Mouse (Mus musculus) hindbrain, embryonic 16.5 days (tissue): Measurements from ENCODE around the gene Gm45713. TPM values are rescaled to one million over a fixed set of nuclear protein-coding genes. Genes with fewer than 3 reads are reported as not detected.

Experiments used
- ATAC-seq: fragments of 200-750 bp; cut with Nextera tagmentation; 2 replicates; pipeline ENCODE4 v1.8.0; 2017; ENCODE audit warnings: moderate TSS enrichment, moderate library complexity
- H3K27ac ChIP-seq: fragments of 300-500 bp; sonication (generic); 2 replicates; pipeline ENCODE4 v1.5.1; 2014; ENCODE audit warnings: low read depth, mild to moderate bottlenecking, control low read depth, low read length, moderate library complexity
- H3K27me3 ChIP-seq: fragments of 300-500 bp; sonication (generic); replicated peaks from 2 replicates; pipeline ENCODE4 v1.6.1; 2014; ENCODE audit warnings: low read length; ENCODE audit not compliant: control insufficient read depth, insufficient read depth
- H3K36me3 ChIP-seq: fragments of 300-500 bp; sonication (generic); 2 replicates; pipeline ENCODE4 v1.6.1; 2014; ENCODE audit warnings: mild to moderate bottlenecking, low read length, moderate library complexity, mixed read lengths; ENCODE audit not compliant: control insufficient read depth, insufficient read depth
- H3K4me1 ChIP-seq: fragments of 300-500 bp; sonication (generic); 2 replicates; pipeline ENCODE4 v1.6.1; 2014; ENCODE audit warnings: low read depth, low read length; ENCODE audit not compliant: control insufficient read depth, insufficient read depth
- H3K4me2 ChIP-seq: fragments of 300-500 bp; sonication (generic); 2 replicates; pipeline ENCODE4 v1.6.1; 2014; ENCODE audit warnings: mild to moderate bottlenecking, low read length, control low read depth, moderate library complexity
- H3K4me3 ChIP-seq: fragments of 300-500 bp; sonication (generic); 2 replicates; pipeline ENCODE4 v1.5.1; 2014; ENCODE audit warnings: mild to moderate bottlenecking, low read length, control low read depth, moderate library complexity
- H3K9ac ChIP-seq: fragments of 300-500 bp; sonication (generic); 2 replicates; pipeline ENCODE4 v1.6.1; 2014; ENCODE audit warnings: low read depth, mild to moderate bottlenecking, control low read depth, low read length, moderate library complexity
- H3K9me3 ChIP-seq: fragments of 300-500 bp; sonication (generic); 2 replicates; pipeline ENCODE4 v1.6.1; 2014; ENCODE audit warnings: mild to moderate bottlenecking, low read length, moderate library complexity; ENCODE audit not compliant: control insufficient read depth
- WGBS: fragments of 180-500 bp; shearing (Covaris S2); extraction: QIAGEN DNeasy Blood & Tissue Kit; methylation state at CpG from one replicate; pipeline ENCODE4 v1.1.7; 2014; 5-methylcytosine and 5-hydroxymethylcytosine counted together
- microRNA counts: library from miRNA; unstranded; fragments of <30 nt; microRNA quantifications from one replicate; lab custom pipeline; 2016
- microRNA-seq: library from miRNA; unstranded; fragments of <30 nt; microRNA quantifications from one replicate; pipeline ENCODE4, GENCODE M21; 2017
- polyA plus RNA-seq: library from polyadenylated mRNA; unstranded; fragments of >200 nt; fragmentation: Nextera tagmentation; extraction: Ambion mirVana; gene quantifications from 2 replicates; pipeline ENCODE4 v1.2.1, GENCODE M21; 2015

Gene Gm45713
- polyA plus RNA-seq, 1 experiment from 2014 or later, result 0.16 TPM

GRCm38 (mm10) chr7:45078513-45078912 is 57.5 kb downstream of the Gm45713 start:
- H3K27ac ChIP-seq, result no peak overlapping the region
- H3K9ac ChIP-seq, result no peak overlapping the region
- no peaks in the 10 kb centered on the region for H3K9me3 ChIP-seq
- peaks cover 2% of the 10 kb centered on the region; the same call in 1 of the 2 replicates for H3K4me1 ChIP-seq
- no peaks in the 10 kb centered on the region for H3K27me3 ChIP-seq
- peak; percentile 14; the same call in 1 of the 2 replicates for ATAC-seq
- H3K4me3 ChIP-seq, result no peak overlapping the region
- WGBS, result 37% methylated on average over 9 of the region's 9 CpGs
- no peak overlapping the region for H3K4me2 ChIP-seq
- peaks cover 8% of the 10 kb centered on the region; the same call in 1 of the 2 replicates for H3K36me3 ChIP-seq

GRCm38 (mm10) chr7:45077829-45078228 is 58.2 kb downstream of the Gm45713 start:
- no peak overlapping the region for H3K27ac ChIP-seq
- no peak overlapping the region for H3K4me2 ChIP-seq
- no peaks in the 10 kb centered on the region for H3K27me3 ChIP-seq
- peaks cover 2% of the 10 kb centered on the region; the same call in 1 of the 2 replicates for H3K4me1 ChIP-seq
- H3K36me3 ChIP-seq, result peaks cover 8% of the 10 kb centered on the region; the same call in 1 of the 2 replicates
- H3K4me3 ChIP-seq, result no peak overlapping the region
- ATAC-seq, result no peak
- no peak overlapping the region for H3K9ac ChIP-seq
- WGBS, result 94% methylated on average over 2 of the region's 2 CpGs
- H3K9me3 ChIP-seq, result no peaks in the 10 kb centered on the region

- WGBS, result 89% methylated on average over 14 of the region's 14 CpGs
- H3K9ac ChIP-seq, result no peak overlapping the region
Measured at GRCm38 (mm10) chr7:45077322-45077721, 58.7 kb downstream of the Gm45713 start.

GRCm38 (mm10) chr7:45076501-45076900 is 59.5 kb downstream of the Gm45713 start:
- Histone ChIP-seq H3K27me3 (no peaks in the 10 kb centered on the region), H3K27ac (no peak overlapping the region), H3K36me3 (peaks cover 8% of the 10 kb centered on the region; the same call in 1 of the 2 replicates), H3K9me3 (no peaks in the 10 kb centered on the region), H3K9ac (no peak overlapping the region), H3K4me3 (no peak overlapping the region), H3K4me1 (peaks cover 2% of the 10 kb centered on the region; the same call in 1 of the 2 replicates), H3K4me2 (no peak overlapping the region)
- no peak for ATAC-seq
- 87% methylated on average over 30 of the region's 30 CpGs for WGBS

More at GRCm38 (mm10) chr7:45077322-45077721, 58.7 kb downstream of the Gm45713 start:
- Histone ChIP-seq H3K4me2 (no peak overlapping the region), H3K4me1 (peaks cover 2% of the 10 kb centered on the region; the same call in 1 of the 2 replicates), H3K4me3 (no peak overlapping the region), H3K9me3 (no peaks in the 10 kb centered on the region), H3K36me3 (peaks cover 8% of the 10 kb centered on the region; the same call in 1 of the 2 replicates), H3K27me3 (no peaks in the 10 kb centered on the region), H3K27ac (no peak overlapping the region)
- ATAC-seq, result no peak

MicroRNA genes within 50 kb of the gene (microRNA counts, 519-probe panel; counts per million panel counts)
- microRNA mmu-miR-150 (lab: Ali Mortazavi, UCI), result 2,813 counts per million, percentile 75 among the panel's probes with 10 or more counts

Small RNA genes lying within 50 kb of the gene (microRNA-seq; reads per million reads assigned to microRNA genes)
- 102 reads per million, percentile 49 among the genes with 10 or more reads in this experiment for gene Mir150
- 14.6 reads per million, percentile 30 among the genes with 10 or more reads in this experiment for gene Mir5121
- not detected for gene Mir7055

Other genes with a start within 250 kb of the Gm45713 start
- 136 and 158 TPM in 2 replicates for gene Med25, start 243.5 kb downstream of the Gm45713 start, polyA plus RNA-seq
- gene Fuz, start 240.2 kb downstream of the Gm45713 start, polyA plus RNA-seq, result 18.1 and 19.6 TPM in 2 replicates
- gene Ap2a1, start 206.7 kb downstream of the Gm45713 start, polyA plus RNA-seq, result 128 and 133 TPM in 2 replicates
- gene Tsks, start 193.0 kb downstream of the Gm45713 start, polyA plus RNA-seq, result 0.15 TPM in 1 of 2 replicates, not detected in the other
- 58.6 and 59.7 TPM in 2 replicates for gene Cpt1c, start 161.4 kb downstream of the Gm45713 start, polyA plus RNA-seq
- gene Prmt1, start 149.7 kb downstream of the Gm45713 start, polyA plus RNA-seq, result 629 and 637 TPM in 2 replicates
- 63.5 and 65.4 TPM in 2 replicates for gene Irf3, start 138.6 kb downstream of the Gm45713 start, polyA plus RNA-seq
- gene Bcl2l12, start 137.5 kb downstream of the Gm45713 start, polyA plus RNA-seq, result 10.2 and 15.7 TPM in 2 replicates
- 38.6 and 47.1 TPM in 2 replicates for gene Scaf1, start 119.9 kb downstream of the Gm45713 start, polyA plus RNA-seq
- 13.1 and 16.7 TPM in 2 replicates for gene Rras, start 118.3 kb downstream of the Gm45713 start, polyA plus RNA-seq
- gene Prr12, start 83.3 kb downstream of the Gm45713 start, polyA plus RNA-seq, result 12.8 and 13.4 TPM in 2 replicates
- gene Nosip, start 73.8 kb downstream of the Gm45713 start, polyA plus RNA-seq, result 68.8 and 69.0 TPM in 2 replicates
- gene Prrg2, start 73.6 kb downstream of the Gm45713 start, polyA plus RNA-seq, result 15.7 and 16.7 TPM in 2 replicates
- gene Rcn3, start 44.0 kb downstream of the Gm45713 start, polyA plus RNA-seq, result 63.3 and 77.3 TPM in 2 replicates
- 34.1 and 40.2 TPM in 2 replicates for gene Fcgrt, start 32.4 kb downstream of the Gm45713 start, polyA plus RNA-seq
- gene Rps11, start 11.8 kb downstream of the Gm45713 start, polyA plus RNA-seq, result 698 and 709 TPM in 2 replicates
- gene Rpl13a, start 7.5 kb downstream of the Gm45713 start, polyA plus RNA-seq, result 587 and 622 TPM in 2 replicates
- 2.0 and 2.8 TPM in 2 replicates for gene Flt3l, start 201 bp upstream of the Gm45713 start, polyA plus RNA-seq
- 94.5 and 97.6 TPM in 2 replicates for gene Pih1d1, start 18.1 kb upstream of the Gm45713 start, polyA plus RNA-seq
- gene Aldh16a1, start 18.4 kb upstream of the Gm45713 start, polyA plus RNA-seq, result 18.8 and 22.9 TPM in 2 replicates
- 1.1 and 1.5 TPM in 2 replicates for gene Slc17a7, start 27.7 kb upstream of the Gm45713 start, polyA plus RNA-seq
- not detected in 2 replicates for gene Gfy, start 43.3 kb upstream of the Gm45713 start, polyA plus RNA-seq
- 0.75 and 1.4 TPM in 2 replicates for gene Pth2, start 44.8 kb upstream of the Gm45713 start, polyA plus RNA-seq
- gene Ccdc155, start 68.7 kb upstream of the Gm45713 start, polyA plus RNA-seq, result 0.54 and 0.65 TPM in 2 replicates
- 13.6 and 18.4 TPM in 2 replicates for gene Dkkl1, start 75.9 kb upstream of the Gm45713 start, polyA plus RNA-seq
- gene Tead2, start 79.5 kb upstream of the Gm45713 start, polyA plus RNA-seq, result 46.9 and 54.1 TPM in 2 replicates
- 1.3 and 1.4 TPM in 2 replicates for gene Cd37, start 102.9 kb upstream of the Gm45713 start, polyA plus RNA-seq
- 0.89 and 2.0 TPM in 2 replicates for gene Slc6a16, start 104.9 kb upstream of the Gm45713 start, polyA plus RNA-seq
- gene Slc6a21, start 141.3 kb upstream of the Gm45713 start, polyA plus RNA-seq, result not detected in 2 replicates
- gene Trpm4, start 197.5 kb upstream of the Gm45713 start, polyA plus RNA-seq, result 13.3 and 14.2 TPM in 2 replicates
- 0.28 and 0.72 TPM in 2 replicates for gene Hrc, start 199.1 kb upstream of the Gm45713 start, polyA plus RNA-seq
- gene Ppfia3, start 230.8 kb upstream of the Gm45713 start, polyA plus RNA-seq, result 28.5 and 28.6 TPM in 2 replicates
- 41.4 and 70.3 TPM in 2 replicates for gene Lin7b, start 234.4 kb upstream of the Gm45713 start, polyA plus RNA-seq